Mouse (Mus musculus) cerebellum, adult 2 months (tissue): ENCODE measurements around the gene Copb1.

Experiments used
- CTCF ChIP-seq: fragments of 200-500 bp; IDR thresholded peaks from 2 replicates; pipeline ENCODE4 v1.5.1; 2011; ENCODE audit warnings: low read depth, mild to moderate bottlenecking, control low read depth, low read length, moderate library complexity, borderline replicate concordance; ENCODE audit not compliant: insufficient read depth
- POLR2A ChIP-seq: fragments of 200-500 bp; IDR thresholded peaks from 2 replicates; pipeline ENCODE4 v1.6.1; 2011; ENCODE audit warnings: low read length, control low read depth, borderline replicate concordance; ENCODE audit not compliant: insufficient read depth

GRCm38 (mm10) chr7:114216908-114217307 is 37.6 kb downstream of the Copb1 start:
- no peak for TF ChIP-seq CTCF
- no peak for TF ChIP-seq POLR2A
